Mouse (Mus musculus): ENCODE data around the gene Sec61g. TPM values are rescaled to one million over a fixed set of nuclear protein-coding genes. Genes with fewer than 3 reads are reported as not detected.
A peak's percentile ranks its signal among the peaks of the same experiment; 100 is the strongest.
"Not testable (repeated sequence)": the region's sequence is repeated elsewhere in the genome, so short reads cannot be mapped to it uniquely, and the experiment has no call there.

Gene Sec61g
- 1 to 10 TPM; 8.9 to 9.9 TPM for total RNA-seq (2021)
- long read RNA-seq, experiment 1, transcript Sec61g-203 (4 exons, 1,862 nt), result major isoform, 25 of 29 reads
- long read RNA-seq, experiment 1, partial matches to known transcripts, result 1 of 29 reads
- long read RNA-seq, experiment 1, other reads (novel, unspliced or antisense), result 0 of 29 reads
- long read RNA-seq, experiment 2, transcript Sec61g-203 (4 exons, 1,862 nt), result major isoform, 100 of 110 reads
- long read RNA-seq, experiment 2, partial matches to known transcripts, result 0 of 110 reads
- long read RNA-seq, experiment 2, other reads (novel, unspliced or antisense), result 3 of 110 reads

DNA sequence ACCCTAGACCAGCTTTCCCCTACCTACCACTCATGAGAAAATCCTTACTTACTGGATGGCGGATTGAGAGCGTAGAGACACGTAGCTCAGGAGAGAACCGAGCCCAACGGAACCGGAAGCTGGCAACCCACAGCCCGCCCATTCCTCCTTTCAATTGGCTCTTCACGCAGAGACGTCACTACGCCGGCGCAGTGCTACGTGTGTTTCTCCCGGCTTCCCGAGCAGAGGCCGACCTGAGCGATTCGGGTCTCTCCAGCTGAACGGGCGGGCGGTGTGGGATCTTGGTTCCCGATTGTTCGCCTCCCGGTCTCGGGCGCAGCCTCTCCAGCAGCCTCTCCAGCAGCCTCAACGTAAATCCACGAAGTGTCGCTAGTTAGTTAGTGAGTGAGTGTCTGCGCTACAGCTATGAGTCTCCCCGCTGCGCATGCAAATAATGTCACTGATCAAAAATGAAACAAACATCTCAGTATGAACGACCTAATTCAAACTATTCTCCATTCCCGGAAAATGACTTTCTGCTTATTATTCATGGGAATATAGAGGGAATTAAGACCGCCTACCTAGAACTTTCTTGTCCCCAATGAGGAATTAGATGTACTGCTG lies at the start of gene Sec61g:
TSS of gene Sec61g (minus strand) at position 433 of the 603 bp plus-strand sequence.
- peak; percentile 93 to 96 for DNase-seq (ENCODE audit: low spot score in 2 of 2)

- DNase-seq (ENCODE audit: low spot score in 2 of 2), result no peak
These were observed 38.3 kb upstream of the Sec61g start for GRCm38 (mm10) chr11:16546421-16547163.

DNA sequence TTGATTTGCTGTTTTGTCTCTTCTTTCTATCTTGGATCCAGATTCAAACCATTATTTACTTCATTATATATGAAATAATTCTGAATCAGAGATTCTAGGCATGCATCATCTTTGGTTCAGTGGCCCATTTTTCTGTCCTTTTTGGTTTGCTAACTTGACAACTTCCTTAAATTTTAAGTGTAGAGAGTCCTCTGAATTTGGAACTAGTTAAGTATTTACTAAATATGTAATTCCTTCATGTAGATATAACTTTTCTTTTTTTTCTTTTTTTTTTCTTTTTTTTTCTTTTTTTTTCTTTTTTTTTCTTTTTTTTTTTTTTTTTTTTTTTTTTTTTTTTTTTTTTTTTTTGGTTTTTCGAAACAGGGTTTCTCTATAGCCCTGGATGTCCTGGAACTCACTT lies 29.1 kb upstream of the Sec61g start:
- DNase-seq (ENCODE audit: low spot score in 2 of 2), result no peak

DNA sequence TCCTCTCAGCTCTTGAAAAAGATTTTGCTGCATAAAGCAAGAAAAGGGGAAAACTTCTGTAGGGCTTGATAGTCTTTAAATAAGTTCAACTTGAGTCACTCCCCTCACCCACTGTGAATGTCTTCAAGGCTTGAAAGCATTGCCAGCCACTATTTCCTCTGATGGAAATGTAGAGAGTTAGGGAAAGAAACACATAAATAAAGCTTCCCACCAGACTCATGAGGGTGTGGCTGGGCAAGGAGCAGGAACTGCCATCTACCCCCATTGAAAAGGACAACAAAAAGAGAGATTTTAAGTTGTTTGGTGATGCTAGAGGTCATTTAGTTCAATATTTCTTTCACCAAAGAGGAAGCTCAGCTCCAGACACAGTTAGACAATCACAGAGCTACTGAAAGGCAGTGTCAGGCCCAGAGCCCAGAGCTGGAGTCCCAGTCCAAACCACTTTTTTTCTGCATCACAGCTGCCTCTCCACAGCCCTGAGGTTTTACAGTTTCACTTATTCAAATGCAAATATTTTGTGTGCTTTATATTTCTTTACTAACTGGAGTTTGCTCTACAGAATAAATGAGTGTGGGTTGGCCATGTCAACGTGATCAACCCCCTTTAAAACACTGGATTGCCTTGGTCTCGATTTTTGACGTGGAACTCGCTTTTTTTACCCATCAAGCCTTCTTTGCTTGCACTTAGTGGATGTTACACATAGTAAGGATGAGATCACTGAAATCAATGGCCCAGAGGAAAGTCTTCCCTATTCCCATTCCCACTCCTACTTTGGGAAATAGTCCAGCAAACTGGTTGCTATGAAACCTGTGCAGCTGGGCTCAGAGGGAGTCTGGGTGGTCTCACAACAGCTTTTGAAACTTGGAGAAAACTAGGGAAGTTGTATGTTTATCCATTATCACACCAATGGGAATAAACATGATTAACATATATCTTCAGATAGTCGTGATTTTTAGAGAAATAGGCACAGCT lies 26.6 kb upstream of the Sec61g start:
- DNase-seq (ENCODE audit: low spot score in 2 of 2), result no peak

DNA sequence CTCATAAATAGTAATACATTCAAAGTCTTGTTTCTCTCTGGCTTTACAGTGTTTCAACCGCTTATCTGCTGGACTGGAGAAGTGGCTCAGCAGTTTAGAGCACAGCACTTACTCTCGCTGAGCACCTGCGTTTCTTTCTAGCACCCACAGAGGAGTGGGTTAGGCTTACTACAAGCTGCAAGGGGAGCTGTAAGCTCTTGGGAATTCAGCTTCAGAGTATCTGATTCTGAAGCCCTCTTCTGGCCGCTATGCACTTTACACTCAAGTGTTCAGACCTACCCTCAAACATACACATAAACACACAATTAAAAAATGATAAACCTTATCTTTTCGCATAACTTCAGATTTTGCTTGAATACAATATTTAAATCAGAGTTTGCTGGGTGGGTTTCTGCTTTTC lies 24.6 kb upstream of the Sec61g start:
- DNase-seq (ENCODE audit: low spot score in 2 of 2), result no peak

DNA sequence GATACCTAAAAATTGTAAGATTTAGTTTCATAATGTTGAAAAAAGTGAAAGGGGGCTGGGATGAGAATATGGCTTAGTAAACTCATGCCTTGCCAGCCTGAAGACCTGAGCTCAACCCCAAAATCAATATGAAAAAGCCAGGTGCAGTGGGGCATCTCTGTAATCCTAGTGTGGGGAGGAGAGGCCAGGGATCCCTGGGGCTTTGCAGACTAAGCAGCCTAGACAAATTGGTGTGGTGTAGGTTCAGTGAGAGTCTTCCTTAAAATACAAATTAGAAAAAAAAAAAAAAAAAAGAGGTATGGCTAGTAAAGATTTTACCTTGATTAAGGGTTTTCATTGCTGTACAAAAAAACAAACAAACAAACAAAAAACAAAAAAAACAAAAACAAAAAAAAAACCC lies 20.6 kb upstream of the Sec61g start:
- no peak for DNase-seq (ENCODE audit: low spot score in 2 of 2)

- DNase-seq (ENCODE audit: low spot score in 2 of 2), result no peak
These were observed 20.1 kb upstream of the Sec61g start for GRCm38 (mm10) chr11:16528391-16528790.

DNA sequence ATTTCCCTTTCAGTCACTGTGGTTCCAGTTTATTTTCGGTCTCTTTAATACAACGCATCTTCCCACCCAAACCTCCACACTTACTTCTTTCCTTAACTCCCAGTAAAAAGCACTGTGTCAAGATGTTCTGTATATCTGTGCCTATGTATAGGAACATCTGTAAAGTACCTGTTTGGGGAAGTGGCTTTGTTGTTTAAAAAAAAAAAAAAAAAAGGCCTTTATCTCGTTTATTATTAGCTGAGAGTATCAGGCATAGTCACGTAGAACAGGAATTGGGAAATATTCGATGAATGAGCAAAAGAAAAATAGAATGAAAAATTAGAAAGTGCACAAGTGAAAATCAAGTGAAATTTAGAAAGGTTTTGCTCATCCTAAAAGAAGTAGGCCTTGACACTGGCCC lies 19.5 kb upstream of the Sec61g start:
- no peak for DNase-seq (ENCODE audit: low spot score in 2 of 2)

GRCm38 (mm10) chr11:16526467-16526866 lies 18.2 kb upstream of the Sec61g start:
- no peak for DNase-seq (ENCODE audit: low spot score in 2 of 2)

DNA sequence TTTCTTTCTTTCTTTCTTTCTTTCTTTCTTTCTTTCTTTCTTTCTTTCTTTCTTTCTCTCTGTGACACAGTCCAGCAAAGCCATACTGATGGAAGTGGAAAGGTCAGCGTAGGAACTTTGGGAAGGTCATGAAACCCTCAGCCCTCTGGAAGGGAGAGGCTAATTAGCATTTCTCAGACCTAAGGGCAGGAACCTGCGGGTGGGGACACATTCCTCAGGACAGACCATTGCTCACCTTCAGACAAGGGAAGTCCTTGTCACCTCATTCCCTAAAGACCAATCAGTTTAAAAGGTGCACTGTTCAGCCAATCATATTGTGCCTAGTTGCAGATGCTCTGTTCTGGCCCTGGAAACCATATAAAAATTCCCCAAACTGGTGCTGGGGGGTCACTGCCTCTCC lies 17.4 kb upstream of the Sec61g start:
- DNase-seq (ENCODE audit: low spot score in 2 of 2), result no peak

- DNase-seq (ENCODE audit: low spot score in 2 of 2), result peak in 1 of 2 experiments; percentile 78
These were observed 16.8 kb upstream of the Sec61g start for GRCm38 (mm10) chr11:16524917-16525640.

DNA sequence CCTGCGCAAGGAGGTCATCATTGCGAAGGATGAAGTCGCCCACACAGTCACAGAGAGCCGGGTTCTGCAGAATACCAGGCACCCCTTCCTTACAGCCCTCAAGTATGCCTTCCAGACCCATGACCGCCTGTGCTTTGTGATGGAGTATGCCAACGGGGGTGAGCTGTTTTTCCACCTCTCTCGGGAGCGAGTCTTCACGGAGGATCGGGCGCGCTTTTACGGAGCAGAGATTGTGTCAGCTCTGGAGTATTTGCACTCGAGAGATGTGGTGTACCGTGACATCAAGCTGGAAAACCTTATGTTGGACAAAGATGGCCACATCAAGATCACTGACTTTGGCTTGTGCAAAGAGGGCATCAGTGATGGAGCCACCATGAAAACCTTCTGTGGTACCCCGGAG lies 6.8 kb upstream of the Sec61g start:
- DNase-seq (ENCODE audit: low spot score in 2 of 2), result not testable (repeated sequence)

GRCm38 (mm10) chr11:16514221-16514620 lies 5.9 kb upstream of the Sec61g start:
- DNase-seq (ENCODE audit: low spot score in 2 of 2), result not testable (repeated sequence)

DNA sequence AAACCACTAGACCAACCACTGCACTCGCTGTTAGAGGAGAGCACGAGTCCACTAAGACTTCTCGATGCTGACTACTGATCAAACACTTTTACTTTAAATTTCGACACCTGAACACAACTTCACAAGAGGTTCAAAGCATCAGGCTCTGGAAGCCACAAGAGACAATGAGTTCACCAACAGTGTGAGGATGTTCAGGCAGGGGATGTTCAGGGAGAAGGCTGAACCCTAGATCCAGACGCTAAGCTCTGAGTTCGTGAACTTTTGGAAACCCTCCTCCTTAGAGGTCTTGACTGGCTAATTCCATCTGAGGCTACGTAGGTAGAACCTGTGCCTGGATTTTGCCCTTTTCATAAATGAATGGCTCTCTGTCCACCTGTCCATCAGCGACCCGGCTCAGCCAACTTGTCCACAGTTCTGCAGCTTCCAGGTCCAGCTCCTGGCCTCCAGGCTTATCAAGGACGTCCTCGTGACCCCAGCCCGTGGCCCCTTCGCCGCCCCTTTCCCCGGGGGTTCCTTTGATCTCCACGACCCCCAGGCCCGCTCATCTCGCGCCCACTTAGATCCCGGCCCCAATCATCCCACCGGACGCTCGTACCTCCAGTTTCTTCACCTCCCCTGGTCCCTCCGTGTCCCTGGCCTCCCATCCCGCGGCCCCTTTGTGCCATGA lies 766 bp downstream of the Sec61g start:
- DNase-seq (ENCODE audit: low spot score in 2 of 2), result no peak

GRCm38 (mm10) chr11:16505999-16506398 lies 2.3 kb downstream of the Sec61g start:
- no peak for DNase-seq (ENCODE audit: low spot score in 2 of 2)

DNA sequence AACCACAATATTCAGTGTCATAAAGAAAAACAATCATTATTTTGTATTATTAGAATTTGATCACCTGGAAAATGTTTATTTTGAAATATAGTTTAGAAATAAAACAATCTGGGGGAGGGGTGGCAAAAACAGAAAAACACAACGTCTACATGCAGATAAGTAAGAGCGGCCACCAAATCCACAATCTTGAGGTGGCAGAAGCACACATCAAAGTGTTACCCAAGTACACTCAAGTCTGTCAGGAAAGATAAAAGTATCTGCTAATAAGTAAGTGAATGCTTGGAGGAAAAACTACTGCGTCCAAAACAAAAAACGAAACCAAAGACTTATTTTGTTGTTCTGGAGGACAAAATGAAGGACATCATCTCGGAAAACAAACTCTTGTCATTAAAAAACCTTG lies 5.1 kb downstream of the Sec61g start:
- DNase-seq (ENCODE audit: low spot score in 2 of 2), result no peak

- no peak for DNase-seq (ENCODE audit: low spot score in 2 of 2)
These were observed 5.5 kb downstream of the Sec61g start for GRCm38 (mm10) chr11:16502744-16503143.

GRCm38 (mm10) chr11:16498756-16499680 lies 9.3 kb downstream of the Sec61g start:
- DNase-seq (ENCODE audit: low spot score in 2 of 2), result no peak
